Mouse (Mus musculus) intestine, embryonic 15.5 days (tissue): Measurements from ENCODE around the gene Hic1. TPM values are rescaled to one million over a fixed set of nuclear protein-coding genes. Genes with fewer than 3 reads are reported as not detected.

Experiments used
- ATAC-seq: fragments of 200-750 bp; cut with Nextera tagmentation; 2 replicates; pipeline ENCODE4 v1.8.0; 2017; ENCODE audit warnings: moderate TSS enrichment, moderate library complexity
- H3K27ac ChIP-seq: fragments of 300-500 bp; sonication (generic); 2 replicates; pipeline ENCODE4 v1.5.1; 2015; ENCODE audit warnings: mild to moderate bottlenecking, inconsistent platforms
- H3K27me3 ChIP-seq: fragments of 300-500 bp; sonication (generic); replicated peaks from 2 replicates; pipeline ENCODE4 v1.6.1; 2015; ENCODE audit warnings: inconsistent platforms
- H3K36me3 ChIP-seq: fragments of 300-500 bp; sonication (generic); 2 replicates; pipeline ENCODE4 v1.6.1; 2015; ENCODE audit warnings: inconsistent platforms
- H3K4me1 ChIP-seq: fragments of 300-500 bp; sonication (generic); replicated peaks from 2 replicates; pipeline ENCODE4 v1.6.1; 2015; ENCODE audit warnings: inconsistent platforms
- H3K4me2 ChIP-seq: fragments of 300-500 bp; sonication (generic); replicated peaks from 2 replicates; pipeline ENCODE4 v1.6.1; 2015; ENCODE audit warnings: mild to moderate bottlenecking, inconsistent platforms
- H3K4me3 ChIP-seq: fragments of 300-500 bp; sonication (generic); replicated peaks from 2 replicates; pipeline ENCODE4 v1.5.1; 2015; ENCODE audit warnings: inconsistent platforms
- H3K9ac ChIP-seq: fragments of 300-500 bp; sonication (generic); 2 replicates; pipeline ENCODE4 v1.6.1; 2015; ENCODE audit warnings: inconsistent platforms
- H3K9me3 ChIP-seq: fragments of 300-500 bp; sonication (generic); 2 replicates; pipeline ENCODE4 v1.6.1; 2016; ENCODE audit warnings: inconsistent platforms
- WGBS: fragments of 180-500 bp; shearing (Covaris S2); methylation state at CpG from one replicate; pipeline ENCODE4 v1.1.7; 2015; 5-methylcytosine and 5-hydroxymethylcytosine counted together
- polyA plus RNA-seq: library from polyadenylated mRNA; unstranded; fragments of >200 nt; fragmentation: Nextera tagmentation; extraction: Ambion mirVana; gene quantifications from 2 replicates; pipeline ENCODE4 v1.2.1, GENCODE M21; 2015

Gene Hic1
- polyA plus RNA-seq, 1 experiment from 2014 or later: 22.0 TPM

DNA sequence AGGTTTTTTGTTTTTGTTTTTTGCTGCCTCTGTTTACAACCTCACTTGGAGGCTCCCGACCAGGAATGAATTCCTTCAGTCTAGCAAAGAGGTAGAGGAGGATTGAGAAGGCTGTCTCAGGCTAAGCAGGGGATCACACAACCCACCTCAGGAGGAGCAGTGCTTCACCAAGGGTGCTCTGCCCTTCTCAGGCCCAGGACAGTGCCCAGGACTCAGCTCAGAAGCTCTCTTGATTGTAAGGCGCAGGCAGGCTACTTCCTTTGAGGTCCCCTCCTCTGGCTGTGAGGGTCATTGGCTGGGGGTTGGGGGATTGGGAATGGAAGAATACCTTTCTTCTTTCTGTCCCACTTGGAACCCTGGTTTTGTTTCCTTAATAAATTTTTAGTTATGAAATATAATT, 5.3 kb downstream of the Hic1 start:
- H3K27me3 ChIP-seq: peaks cover 27% of the 10 kb centered on the region
- H3K27ac ChIP-seq: peak overlapping the region; percentile 79; the same call in 1 of the 2 replicates
- H3K36me3 ChIP-seq: peaks cover 13% of the 10 kb centered on the region; the same call in 1 of the 2 replicates
- no peak for ATAC-seq
- peak overlapping the region; percentile 86 for H3K9ac ChIP-seq
- no peaks in the 10 kb centered on the region for H3K9me3 ChIP-seq
- WGBS: 61% methylated on average over 2 of the region's 2 CpGs
- peak overlapping the region; percentile 96 for H3K4me2 ChIP-seq
- peaks cover 50% of the 10 kb centered on the region for H3K4me1 ChIP-seq
- H3K4me3 ChIP-seq: 0 out of 2 replicates have a peak overlapping the region, but pooled peaks have one; percentile 71

GRCm38 (mm10) chr11:75163379-75163778, 5.9 kb downstream of the Hic1 start:
- no peak overlapping the region for H3K9ac ChIP-seq
- H3K27ac ChIP-seq: peak overlapping the region; percentile 79
- H3K4me1 ChIP-seq: peaks cover 52% of the 10 kb centered on the region
- peak overlapping the region; percentile 96 for H3K4me2 ChIP-seq
- peaks cover 21% of the 10 kb centered on the region for H3K27me3 ChIP-seq
- no peaks in the 10 kb centered on the region for H3K9me3 ChIP-seq
- ATAC-seq: no peak
- 67% methylated on average over 6 of the region's 6 CpGs for WGBS
- H3K4me3 ChIP-seq: no peak overlapping the region; the same call in 1 of the 2 replicates
- H3K36me3 ChIP-seq: peaks cover 13% of the 10 kb centered on the region; the same call in 1 of the 2 replicates

DNA sequence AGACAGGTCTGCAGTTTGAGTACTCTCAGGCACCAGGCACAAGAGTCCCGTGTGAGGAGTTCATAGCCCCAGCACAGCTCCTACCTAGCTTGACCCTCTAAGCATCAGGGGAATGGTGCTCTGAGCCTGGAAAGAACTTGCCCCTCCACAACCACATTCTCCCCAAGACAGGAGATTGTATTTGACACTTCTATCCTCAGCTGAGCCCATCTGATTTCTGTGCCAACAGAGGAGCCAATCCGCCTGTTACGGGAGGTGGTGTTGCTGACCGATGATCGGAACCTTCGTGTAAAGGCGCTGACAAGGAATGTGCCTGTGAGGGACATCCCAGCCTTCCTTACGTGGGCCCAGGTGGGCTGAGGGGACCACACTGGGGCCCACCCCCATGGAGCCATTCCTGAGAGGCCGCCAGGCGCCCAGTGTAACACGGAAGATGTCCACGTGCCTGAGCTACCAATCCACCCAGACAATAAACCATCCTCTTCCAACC, 6.7 kb downstream of the Hic1 start:
- no peak for ATAC-seq
- 86% methylated on average over 12 of the region's 12 CpGs for WGBS
- peak overlapping the region; percentile 79 for H3K27ac ChIP-seq
- peaks cover 13% of the 10 kb centered on the region; the same call in 1 of the 2 replicates for H3K36me3 ChIP-seq
- no peak overlapping the region for H3K4me3 ChIP-seq
- no peaks in the 10 kb centered on the region for H3K9me3 ChIP-seq
- peak overlapping the region; percentile 11; the same call in 1 of the 2 replicates for H3K9ac ChIP-seq
- H3K27me3 ChIP-seq: peaks cover 18% of the 10 kb centered on the region
- H3K4me2 ChIP-seq: peak overlapping the region; percentile 96; the same call in 1 of the 2 replicates
- peaks cover 48% of the 10 kb centered on the region for H3K4me1 ChIP-seq

DNA sequence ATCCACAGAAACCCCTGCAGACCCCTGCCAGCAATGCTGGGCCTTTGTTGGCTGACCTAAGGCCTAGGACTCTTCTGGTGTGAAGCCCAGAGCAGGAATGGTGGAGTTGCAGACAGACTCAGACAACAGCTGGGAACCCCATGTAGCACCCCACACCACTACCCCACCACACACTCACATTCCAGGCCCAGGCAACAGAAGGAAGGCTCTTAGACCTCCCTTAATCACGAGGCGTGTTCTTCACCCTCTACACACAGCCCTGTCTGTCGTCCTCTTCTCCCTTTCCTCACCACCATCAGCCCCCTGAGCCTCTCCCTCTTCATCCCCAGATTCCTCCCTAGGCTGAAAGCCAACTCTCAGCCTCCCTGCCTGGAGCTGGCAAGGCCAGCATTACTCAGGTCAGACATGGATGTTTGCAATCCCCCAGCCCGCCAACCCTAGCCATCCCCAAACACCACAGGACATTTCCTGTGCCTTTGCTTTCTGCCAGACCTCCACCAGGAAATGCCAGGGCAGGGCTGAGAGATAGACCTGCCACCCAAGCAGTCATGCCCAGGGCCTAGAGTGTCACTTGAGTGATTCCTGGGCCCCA, 7.8 kb downstream of the Hic1 start:
- no peaks in the 10 kb centered on the region for H3K9me3 ChIP-seq
- peaks cover 7% of the 10 kb centered on the region for H3K27me3 ChIP-seq
- no peak overlapping the region for H3K4me3 ChIP-seq
- H3K27ac ChIP-seq: peak overlapping the region; percentile 79
- 39% methylated on average over 4 of the region's 4 CpGs for WGBS
- H3K4me1 ChIP-seq: peaks cover 49% of the 10 kb centered on the region
- peaks cover 13% of the 10 kb centered on the region; the same call in 1 of the 2 replicates for H3K36me3 ChIP-seq
- no peak overlapping the region for H3K9ac ChIP-seq
- no peak for ATAC-seq
- no peak overlapping the region for H3K4me2 ChIP-seq

- Histone ChIP-seq H3K4me2 (no peak overlapping the region), H3K9ac (no peak overlapping the region), H3K36me3 (peaks cover 13% of the 10 kb centered on the region; the same call in 1 of the 2 replicates), H3K27ac (peak overlapping the region; percentile 79; the same call in 1 of the 2 replicates), H3K4me3 (no peak overlapping the region), H3K4me1 (peaks cover 50% of the 10 kb centered on the region), H3K27me3 (peaks cover 6% of the 10 kb centered on the region), H3K9me3 (no peaks in the 10 kb centered on the region)
- no peak for ATAC-seq
- 51% methylated on average over 7 of the region's 7 CpGs for WGBS
Observed at GRCm38 (mm10) chr11:75160954-75161353, 8.4 kb downstream of the Hic1 start.

DNA sequence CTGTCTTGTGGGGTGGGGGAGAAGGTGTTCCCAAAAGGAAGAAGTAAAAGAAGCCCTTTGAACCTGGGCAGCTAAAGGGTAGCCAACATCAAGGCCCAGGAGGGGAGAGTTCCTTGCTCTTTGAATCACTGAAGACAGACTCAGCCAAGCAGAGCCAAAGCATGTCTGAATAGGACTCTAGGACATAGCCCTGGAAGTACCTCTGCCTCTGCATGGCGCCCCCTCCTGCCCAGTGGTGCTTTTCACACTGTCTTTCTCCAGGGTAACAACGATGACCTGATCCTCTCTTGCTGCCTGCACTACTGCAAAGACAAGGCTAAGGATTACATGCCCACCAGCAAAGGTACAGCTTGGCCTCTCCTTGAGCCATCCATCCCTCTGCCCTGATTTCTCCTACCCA, 9.8 kb downstream of the Hic1 start:
- WGBS: 76% methylated on average over 2 of the region's 2 CpGs
- Histone ChIP-seq H3K36me3 (peaks cover 13% of the 10 kb centered on the region; the same call in 1 of the 2 replicates), H3K9ac (no peak overlapping the region), H3K4me3 (no peak overlapping the region), H3K27ac (peak overlapping the region; percentile 79; the same call in 1 of the 2 replicates), H3K4me1 (peaks cover 43% of the 10 kb centered on the region), H3K9me3 (no peaks in the 10 kb centered on the region), H3K27me3 (no peaks in the 10 kb centered on the region; the same call in 1 of the 2 replicates), H3K4me2 (no peak overlapping the region)
- ATAC-seq: no peak

DNA sequence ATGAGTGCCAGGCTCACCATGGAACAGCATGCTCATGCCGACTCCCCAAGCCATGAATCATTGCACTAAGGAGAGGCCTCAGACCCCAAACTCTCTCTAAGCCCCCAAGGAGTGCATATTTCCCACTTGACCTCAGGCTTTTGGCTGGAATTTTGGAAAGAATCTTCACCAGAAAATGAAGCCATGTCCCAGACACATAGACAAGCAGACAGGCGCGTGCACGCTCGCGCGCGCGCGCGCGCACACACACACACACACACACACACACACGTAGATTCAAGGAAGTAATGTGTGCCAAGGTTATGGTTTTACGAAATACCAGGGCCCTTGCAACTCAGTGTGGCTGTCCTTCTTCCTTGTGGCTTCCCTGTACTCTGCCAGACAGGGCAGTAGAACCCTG, 10.9 kb downstream of the Hic1 start:
- no peak for ATAC-seq
- Histone ChIP-seq H3K9ac (no peak overlapping the region), H3K9me3 (no peaks in the 10 kb centered on the region), H3K27me3 (no peaks in the 10 kb centered on the region), H3K4me1 (peaks cover 42% of the 10 kb centered on the region), H3K36me3 (peaks cover 13% of the 10 kb centered on the region; the same call in 1 of the 2 replicates), H3K27ac (peak overlapping the region; percentile 60), H3K4me2 (no peak overlapping the region), H3K4me3 (no peak overlapping the region)
- WGBS: 76% methylated on average over 14 of the region's 14 CpGs

- Histone ChIP-seq H3K4me1 (peaks cover 43% of the 10 kb centered on the region), H3K27ac (peak overlapping the region; percentile 60), H3K36me3 (peaks cover 12% of the 10 kb centered on the region; the same call in 1 of the 2 replicates), H3K9ac (no peak overlapping the region), H3K4me3 (no peak overlapping the region), H3K9me3 (no peaks in the 10 kb centered on the region), H3K27me3 (no peaks in the 10 kb centered on the region), H3K4me2 (no peak overlapping the region)
- ATAC-seq: no peak
- 21% methylated on average over 2 of the region's 2 CpGs for WGBS
Observed at GRCm38 (mm10) chr11:75157901-75158300, 11.4 kb downstream of the Hic1 start.

DNA sequence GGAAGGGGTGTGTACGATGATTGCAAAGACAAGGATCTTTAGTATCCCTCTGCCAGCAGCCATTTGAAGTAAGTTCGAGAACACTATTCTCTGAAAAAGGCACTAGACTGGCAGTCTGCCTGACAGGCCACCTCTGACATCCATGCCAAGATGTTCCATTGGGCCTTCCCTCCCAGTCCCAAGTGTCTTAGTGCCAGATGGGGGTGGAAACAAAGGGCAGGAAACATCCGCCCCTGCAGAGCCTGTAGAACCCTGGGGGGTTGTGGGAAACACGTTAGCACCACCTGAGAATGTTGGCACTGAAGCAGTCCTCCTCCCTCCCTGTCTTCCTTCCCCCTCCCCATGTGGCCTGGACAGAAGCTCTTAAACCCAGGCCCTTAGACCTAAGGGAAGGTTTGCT, 12.3 kb downstream of the Hic1 start:
- Histone ChIP-seq H3K4me2 (no peak overlapping the region), H3K27ac (0 out of 2 replicates have a peak overlapping the region, but pooled peaks have one; percentile 60), H3K27me3 (no peaks in the 10 kb centered on the region), H3K36me3 (peaks cover 9% of the 10 kb centered on the region; the same call in 1 of the 2 replicates), H3K9ac (no peak overlapping the region), H3K4me1 (peaks cover 42% of the 10 kb centered on the region), H3K9me3 (no peaks in the 10 kb centered on the region), H3K4me3 (no peak overlapping the region)
- WGBS: 58% methylated on average over 4 of the region's 4 CpGs
- no peak for ATAC-seq

- ATAC-seq: no peak
- no peaks in the 10 kb centered on the region for H3K9me3 ChIP-seq
- 36% methylated on average over 5 of the region's 5 CpGs for WGBS
- peaks cover 38% of the 10 kb centered on the region for H3K4me1 ChIP-seq
- H3K27me3 ChIP-seq: no peaks in the 10 kb centered on the region
- H3K36me3 ChIP-seq: peaks cover 6% of the 10 kb centered on the region; the same call in 1 of the 2 replicates
- no peak overlapping the region for H3K4me3 ChIP-seq
- H3K27ac ChIP-seq: peak overlapping the region; percentile 48; the same call in 1 of the 2 replicates
- no peak overlapping the region for H3K4me2 ChIP-seq
- H3K9ac ChIP-seq: no peak overlapping the region
Observed at GRCm38 (mm10) chr11:75156416-75156815, 12.9 kb downstream of the Hic1 start.

GRCm38 (mm10) chr11:75155985-75156384, 13.3 kb downstream of the Hic1 start:
- Histone ChIP-seq H3K27ac (peak overlapping the region; percentile 48), H3K4me1 (peaks cover 36% of the 10 kb centered on the region), H3K9me3 (no peaks in the 10 kb centered on the region), H3K9ac (no peak overlapping the region), H3K36me3 (peaks cover 6% of the 10 kb centered on the region; the same call in 1 of the 2 replicates), H3K4me3 (no peak overlapping the region), H3K27me3 (no peaks in the 10 kb centered on the region), H3K4me2 (no peak overlapping the region)
- 35% methylated on average over 6 of the region's 6 CpGs for WGBS
- ATAC-seq: no peak

DNA sequence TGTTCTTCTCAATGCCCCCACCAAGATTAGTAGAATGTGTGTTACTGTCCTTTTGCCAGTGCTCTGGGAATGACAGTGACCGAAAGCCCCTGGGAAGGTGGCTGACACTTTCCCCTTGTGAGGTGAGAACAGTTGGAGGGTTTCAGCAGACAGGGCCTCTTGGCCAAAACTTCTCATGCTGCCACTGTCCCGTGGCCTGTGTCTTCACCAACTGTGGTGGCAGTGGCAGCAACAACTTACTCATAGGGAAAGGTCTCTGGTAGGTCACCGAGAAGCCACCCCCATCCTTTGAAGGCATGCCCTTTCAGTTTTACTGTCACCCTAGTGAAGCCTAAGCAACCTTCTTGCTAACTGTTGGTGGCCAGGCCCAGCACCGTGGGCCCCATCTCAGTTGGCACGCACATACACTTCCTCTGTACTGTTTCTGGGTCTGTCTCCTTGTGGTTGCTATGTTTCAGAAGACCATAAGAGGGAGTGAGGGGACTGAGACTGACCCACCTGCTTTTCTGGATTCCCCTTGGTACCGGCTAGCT, 15.2 kb downstream of the Hic1 start:
- H3K4me2 ChIP-seq: no peak overlapping the region
- H3K4me1 ChIP-seq: peaks cover 36% of the 10 kb centered on the region
- H3K27me3 ChIP-seq: no peaks in the 10 kb centered on the region
- 59% methylated on average over 6 of the region's 6 CpGs for WGBS
- H3K4me3 ChIP-seq: no peak overlapping the region
- no peak overlapping the region for H3K27ac ChIP-seq
- no peak overlapping the region for H3K9ac ChIP-seq
- no peaks in the 10 kb centered on the region for H3K9me3 ChIP-seq
- no peak for ATAC-seq
- H3K36me3 ChIP-seq: 0 out of 2 replicates have a peak, but pooled peaks cover 5% of the 10 kb centered on the region
